In genomic region chr4:120675640-120676039, GRCm38 (mm10) we compare ENCODE assay signal across 29 mouse cellular contexts. TPM values are rescaled to one million over a fixed set of nuclear protein-coding genes. Genes with fewer than 3 reads are reported as not detected.
DNase-seq lines count a peak whose midpoint lies in the region; ATAC-seq lines count a peak whose summit lies in the region.
"Had no signal": no experiment of that assay in that cellular context is flagged by ENCODE, and none has a peak within 500 bp of the region (broad histone marks: within the 10 kb centered on the region; RNA-seq: fewer than 3 reads in every experiment).

No protein-coding gene starts in this region.

- 0 out of 2 replicates have a peak overlapping the region, but pooled peaks have one; percentile 43 for H3K27ac ChIP-seq in heart, embryonic 12.5 days (ENCODE audit: poor library complexity, severe bottlenecking)
- peak overlapping the region; percentile 93 for H3K27ac ChIP-seq in liver, embryonic 15.5 days (replicated peaks)
- H3K27ac ChIP-seq in stomach, embryonic 15.5 days: no peak overlapping the region
- H3K27ac ChIP-seq: hindbrain, embryonic 12.5 days; limb, embryonic 12.5 days; macrophage; midbrain, embryonic 12.5 days; neural tube, embryonic 13.5 days had no signal

- H3K9me3 ChIP-seq in heart, embryonic 12.5 days (replicated peaks): no peaks in the 10 kb centered on the region
- no peaks in the 10 kb centered on the region for H3K9me3 ChIP-seq in liver, embryonic 15.5 days (replicated peaks)
- no peaks in the 10 kb centered on the region for H3K9me3 ChIP-seq in stomach, embryonic 15.5 days
- H3K9me3 ChIP-seq: hindbrain, embryonic 12.5 days; limb, embryonic 12.5 days; midbrain, embryonic 12.5 days; neural tube, embryonic 13.5 days had no signal

- intact Hi-C loops in heart, postnatal 36 days (cut with DNase I): no loop called here

- no peak overlapping the region for H3K4me3 ChIP-seq in heart, embryonic 12.5 days
- no peak overlapping the region for H3K4me3 ChIP-seq in liver, embryonic 15.5 days (replicated peaks)
- H3K4me3 ChIP-seq in stomach, embryonic 15.5 days (replicated peaks): no peak overlapping the region
- H3K4me3 ChIP-seq: hindbrain, embryonic 12.5 days; limb, embryonic 12.5 days; midbrain, embryonic 12.5 days; myocyte; neural tube, embryonic 13.5 days had no signal

- ATAC-seq in heart, embryonic 12.5 days (ENCODE audit: insufficient number of reproducible peaks, low FRiP score): no peak
- ATAC-seq in liver, embryonic 15.5 days (ENCODE audit: insufficient read depth): peak; percentile 52
- ATAC-seq in stomach, embryonic 15.5 days (ENCODE audit: insufficient read depth, low FRiP score, low read depth): peak; percentile 77
- ATAC-seq: forebrain, embryonic 14.5 days; intestine, postnatal 0 days; lung, postnatal 0 days; Patski had no signal

- peaks cover 8% of the 10 kb centered on the region for H3K27me3 ChIP-seq in heart, embryonic 12.5 days (replicated peaks)
- no peaks in the 10 kb centered on the region for H3K27me3 ChIP-seq in liver, embryonic 15.5 days
- H3K27me3 ChIP-seq in stomach, embryonic 15.5 days (replicated peaks): no peaks in the 10 kb centered on the region
- H3K27me3 ChIP-seq: Patski had no signal

- peaks cover 15% of the 10 kb centered on the region for H3K4me1 ChIP-seq in heart, embryonic 12.5 days (replicated peaks)
- H3K4me1 ChIP-seq in liver, embryonic 15.5 days (replicated peaks): peaks cover 88% of the 10 kb centered on the region
- H3K4me1 ChIP-seq in stomach, embryonic 15.5 days: no peaks in the 10 kb centered on the region
- H3K4me1 ChIP-seq: hindbrain, embryonic 12.5 days; limb, embryonic 12.5 days; midbrain, embryonic 12.5 days; neural tube, embryonic 13.5 days had no signal

- H3K36me3 ChIP-seq in heart, embryonic 12.5 days: no peaks in the 10 kb centered on the region
- no peaks in the 10 kb centered on the region for H3K36me3 ChIP-seq in liver, embryonic 15.5 days (replicated peaks)
- no peaks in the 10 kb centered on the region for H3K36me3 ChIP-seq in stomach, embryonic 15.5 days
- H3K36me3 ChIP-seq: G1E; hindbrain, embryonic 12.5 days; limb, embryonic 12.5 days; midbrain, embryonic 12.5 days; neural tube, embryonic 13.5 days had no signal

- H3K4me2 ChIP-seq in heart, embryonic 12.5 days: no peak overlapping the region
- H3K4me2 ChIP-seq in liver, embryonic 15.5 days: peak overlapping the region; percentile 58
- H3K4me2 ChIP-seq in stomach, embryonic 15.5 days: no peak overlapping the region
- H3K4me2 ChIP-seq: hindbrain, embryonic 12.5 days; limb, embryonic 12.5 days; midbrain, embryonic 12.5 days; neural tube, embryonic 13.5 days had no signal

- no peak for DNase-seq in heart, postnatal 36 days
- peak; percentile 70 for DNase-seq in liver
- DNase-seq in embryo, embryonic 11 days: no peak
- DNase-seq in layer of hippocampus, adult 11-12 months (ENCODE audit: low spot score): no peak
- no peak for DNase-seq in thymus, postnatal 10 days (ENCODE audit: low spot score in 2 of 2)
- DNase-seq: adrenal gland, postnatal 25 days; cerebellum, adult 2 months; cerebellum, postnatal 25 days; gastrocnemius, postnatal 25 days; heart, adult 18-20 months; heart, postnatal 14 days; kidney, adult 9 months; kidney, postnatal 10 days; lung, adult 18-20 months; thymus, postnatal 36 days had no signal

- H3K9ac ChIP-seq in heart, embryonic 12.5 days: no peak overlapping the region
- H3K9ac ChIP-seq in liver, embryonic 15.5 days: no peak overlapping the region
- no peak overlapping the region for H3K9ac ChIP-seq in stomach, embryonic 15.5 days
- H3K9ac ChIP-seq: hindbrain, embryonic 12.5 days; limb, embryonic 12.5 days; midbrain, embryonic 12.5 days; neural tube, embryonic 13.5 days had no signal

- 60% methylated on average over 2 of the region's 2 CpGs for WGBS in heart, embryonic 12.5 days
- 11% methylated on average over 2 of the region's 2 CpGs for WGBS in liver, embryonic 15.5 days (ENCODE audit: insufficient replicate concordance)
- WGBS in stomach, embryonic 15.5 days: 55% methylated on average over 2 of the region's 2 CpGs

RNA-seq across cellular contexts. Expression of gene Cited4, which starts 9.3 kb away (rescaled TPM):
- 41.2 and 43.6 TPM in 2 replicates for polyA plus RNA-seq in heart, embryonic 12.5 days (2016; fragmentation: Nextera tagmentation; extraction: Ambion mirVana)
- 10 to 100 TPM; 26.9 to 36.2 TPM for total RNA-seq in heart, postnatal 36 days (2021)
- 78.5 and 82.8 TPM in 2 replicates for polyA plus RNA-seq in liver, embryonic 15.5 days (2015; fragmentation: Nextera tagmentation; extraction: Ambion mirVana)
- polyA plus RNA-seq in stomach, embryonic 15.5 days (2015; fragmentation: Nextera tagmentation; extraction: Ambion mirVana): 8.4 and 13.2 TPM in 2 replicates
- polyA plus RNA-seq: macrophage, myocyte had no signal
